Mouse (Mus musculus) gastrocnemius, postnatal 10 days (tissue): ENCODE results near the gene Gm10663. TPM values are rescaled to one million over a fixed set of nuclear protein-coding genes. Genes with fewer than 3 reads are reported as not detected.

ENCODE experiments used
- DNase-seq: peaks from one replicate; pipeline ENCODE4 v3.0.0; 2021; ENCODE audit warnings: mixed read lengths
- microRNA-seq, 2 experiments: library from miRNA; unstranded; fragments of <30 nt; microRNA quantifications; one replicate each; pipeline ENCODE4 v1.2.0; 2021
- total RNA-seq, 2 experiments: library from RNA; stranded (reverse); gene quantifications; 2 replicates each; pipeline ENCODE4 v1.2.3; 2021

Gene Gm10663
- total RNA-seq, 2 experiments from 2014 or later: not detected

- DNase-seq: peak; percentile 36
These were observed 12.9 kb downstream of the Gm10663 start for GRCm38 (mm10) chr8:65087711-65088110.

GRCm38 (mm10) chr8:65088120-65088519 is 13.3 kb downstream of the Gm10663 start:
- DNase-seq: no peak

DNA sequence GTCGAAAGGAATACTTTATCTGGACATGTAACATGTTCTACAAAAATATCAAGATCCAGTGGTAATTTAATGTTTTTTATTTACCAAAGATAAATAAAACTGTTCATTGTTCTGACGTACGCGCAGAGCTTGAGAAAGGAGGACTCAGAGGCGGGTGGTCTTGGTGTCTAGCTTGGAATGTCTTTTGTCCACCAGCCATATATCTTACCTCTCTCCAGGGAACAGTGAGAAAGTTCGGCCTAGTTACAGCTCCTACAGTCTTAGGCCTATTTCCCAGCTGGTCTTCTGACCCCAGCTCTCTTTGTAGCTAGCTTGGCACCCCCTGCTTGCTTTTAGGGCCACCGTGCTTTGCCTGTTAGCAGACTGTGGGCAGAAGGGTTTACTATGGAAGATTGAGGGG is 14.9 kb downstream of the Gm10663 start:
- no peak for DNase-seq

DNA sequence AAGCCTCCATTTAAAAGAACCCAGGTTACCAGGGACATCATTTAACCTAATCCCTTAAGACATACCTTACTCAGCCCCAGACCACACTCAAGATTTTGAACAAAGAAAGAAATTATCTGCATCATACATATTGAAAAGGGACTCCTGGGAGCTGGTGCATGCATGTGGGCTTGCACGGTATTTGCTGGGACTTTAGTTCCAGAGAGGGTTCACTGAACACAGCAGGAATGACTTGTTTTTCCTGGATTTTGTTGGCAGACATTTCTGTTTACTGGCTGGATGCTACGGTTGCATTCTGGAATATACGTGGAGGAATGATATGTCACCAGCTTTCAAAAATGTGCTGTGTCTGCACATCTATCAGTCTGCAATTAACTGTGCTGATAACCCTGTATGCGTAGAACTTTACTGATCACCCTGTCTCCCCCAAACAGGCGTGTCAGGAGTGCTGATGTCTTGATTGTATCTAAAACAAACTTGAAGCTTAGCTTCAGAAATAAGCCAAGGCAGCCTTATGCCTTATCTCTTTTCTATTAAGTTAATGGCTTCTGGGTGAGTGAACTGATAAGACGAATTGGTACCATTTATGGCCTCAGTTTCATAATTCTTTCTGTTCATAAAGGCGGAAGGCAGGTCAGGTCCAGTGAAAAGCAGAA is 23.1 kb downstream of the Gm10663 start:
- no peak for DNase-seq

GRCm38 (mm10) chr8:65099735-65100134 is 24.9 kb downstream of the Gm10663 start:
- no peak for DNase-seq

GRCm38 (mm10) chr8:65103632-65104031 is 28.8 kb downstream of the Gm10663 start:
- DNase-seq: no peak

DNA sequence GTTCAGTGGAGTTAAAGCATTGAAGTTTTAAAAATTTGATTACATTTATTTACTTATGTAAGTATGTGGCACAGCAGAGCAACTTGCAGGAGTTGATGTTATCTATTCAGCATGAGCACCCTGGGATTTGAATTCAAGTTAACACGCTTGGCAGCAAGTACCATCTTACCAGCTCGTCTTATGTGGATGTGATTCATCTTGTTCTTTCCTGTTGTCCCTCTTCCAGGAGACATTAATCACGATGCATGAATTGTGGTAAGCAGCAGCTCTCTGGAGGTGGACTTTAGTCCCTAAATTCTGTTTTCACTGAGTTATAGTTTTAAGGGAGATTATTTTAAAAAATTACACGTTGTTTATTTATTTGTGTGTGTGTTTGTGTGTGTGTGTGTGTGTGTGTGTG is 29.2 kb downstream of the Gm10663 start:
- no peak for DNase-seq

GRCm38 (mm10) chr8:65107936-65108718 is 33.3 kb downstream of the Gm10663 start:
- no peak for DNase-seq

DNA sequence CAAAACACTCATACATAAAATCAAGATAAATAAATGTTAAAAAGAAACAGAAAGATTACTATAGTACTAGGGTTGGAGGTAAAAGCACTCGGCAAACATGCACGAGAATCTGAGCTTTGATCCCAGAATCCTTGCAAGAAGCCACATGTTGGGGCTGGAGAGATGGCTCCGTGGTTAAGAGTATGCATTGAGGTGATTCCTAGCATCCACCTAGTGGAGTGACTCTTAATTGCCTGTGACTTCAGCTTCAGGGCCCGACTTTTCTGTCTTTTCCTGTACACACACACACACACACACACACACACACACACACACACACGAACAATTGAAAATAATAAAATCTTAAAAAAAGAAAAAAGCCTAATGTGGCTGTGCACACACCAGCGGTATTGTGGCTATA is 34.1 kb downstream of the Gm10663 start:
- DNase-seq: no peak

GRCm38 (mm10) chr8:65110285-65110691 is 35.5 kb downstream of the Gm10663 start:
- DNase-seq: peak; percentile 74

GRCm38 (mm10) chr8:65112092-65112491 is 37.3 kb downstream of the Gm10663 start:
- DNase-seq: no peak

- DNase-seq: no peak
These were observed 51.2 kb downstream of the Gm10663 start for GRCm38 (mm10) chr8:65126014-65126413.

- no peak for DNase-seq
These were observed 51.6 kb downstream of the Gm10663 start for GRCm38 (mm10) chr8:65126454-65126853.

Small RNA genes within 50 kb of the gene (microRNA-seq; reads per million reads assigned to microRNA genes)
- gene Gm24333: 0 reads per million in 2 experiments

Other genes with a start within 250 kb of the Gm10663 start
- gene Klhl2, start 225.0 kb upstream of the Gm10663 start, total RNA-seq: 1 to 10 TPM; 7.1 to 7.3 TPM
- gene Tmem192, start 127.8 kb upstream of the Gm10663 start, total RNA-seq: 10 to 100 TPM; 11.9 to 13.4 TPM
- not detected for gene Trim75, start 87.2 kb upstream of the Gm10663 start, total RNA-seq
- not detected for gene Trim61, start 56.5 kb upstream of the Gm10663 start, total RNA-seq
- gene Trim60, start 56.4 kb upstream of the Gm10663 start, total RNA-seq: not detected
- not detected for gene Apela, start 37.7 kb upstream of the Gm10663 start, total RNA-seq
- gene BC030870, start 54.5 kb downstream of the Gm10663 start, total RNA-seq: not detected